Mouse (Mus musculus): ENCODE results near the gene Gm7879.
"Not testable (repeated sequence)": the region's sequence is repeated elsewhere in the genome, so short reads cannot be mapped to it uniquely, and the experiment has no call there.

Gene Gm7879

GRCm38 (mm10) chr5:43912844-43913243 lies at the start of gene Gm7879:
Gm7879 (plus strand) TSS chr5:43913144.
- DNase-seq (ENCODE audit: low read depth) = not testable (repeated sequence)

- no peak for DNase-seq (ENCODE audit: low read depth)
Measured at GRCm38 (mm10) chr5:43863642-43864041, 49.3 kb upstream of the Gm7879 start.

DNA sequence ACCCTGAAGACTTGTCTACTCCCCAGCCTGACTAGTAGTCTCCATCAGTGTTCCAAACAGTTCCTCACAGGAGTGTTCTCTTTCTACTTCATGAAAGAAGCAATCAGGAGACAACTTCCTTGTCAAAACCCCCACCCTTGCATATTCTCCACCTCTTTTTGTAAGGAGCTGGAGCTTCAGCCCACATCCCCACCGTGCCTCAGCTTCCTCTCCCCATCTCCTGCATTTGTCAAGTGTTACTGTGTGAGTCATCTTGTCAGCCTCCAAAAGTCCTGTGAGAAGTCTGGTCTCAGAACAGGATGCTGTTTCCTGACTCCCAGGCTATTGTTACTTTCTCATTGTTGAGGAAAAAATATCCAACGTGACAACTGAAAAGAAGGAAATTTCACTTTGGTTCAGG lies 47.6 kb upstream of the Gm7879 start:
- DNase-seq (ENCODE audit: low read depth) = no peak

- no peak for DNase-seq (ENCODE audit: low read depth)
Measured at GRCm38 (mm10) chr5:43868253-43868652, 44.7 kb upstream of the Gm7879 start, which contains the start of gene Cd38. Cd38 (plus strand) TSS chr5:43868553.

GRCm38 (mm10) chr5:43868711-43869600 lies 44.0 kb upstream of the Gm7879 start:
- DNase-seq (ENCODE audit: low read depth) = no peak

DNA sequence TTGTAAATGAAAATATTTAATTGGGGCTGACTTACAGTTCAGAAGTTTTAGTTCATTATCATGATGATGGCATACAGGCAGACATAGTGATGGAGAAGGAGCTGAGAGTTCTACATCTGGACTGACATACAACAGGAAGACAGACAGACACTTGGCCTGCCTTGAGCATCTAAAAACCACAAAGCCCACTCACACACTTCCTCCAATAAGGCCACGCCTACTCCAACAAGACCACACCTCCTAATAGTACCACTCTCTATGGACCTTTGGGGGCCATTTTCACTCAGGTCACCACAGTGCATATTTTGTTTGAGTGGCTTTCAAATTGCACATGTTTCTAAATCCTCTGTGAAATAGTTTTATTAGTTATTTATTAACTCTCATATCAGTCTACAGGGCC lies 41.1 kb upstream of the Gm7879 start:
- DNase-seq (ENCODE audit: low read depth) = no peak

DNA sequence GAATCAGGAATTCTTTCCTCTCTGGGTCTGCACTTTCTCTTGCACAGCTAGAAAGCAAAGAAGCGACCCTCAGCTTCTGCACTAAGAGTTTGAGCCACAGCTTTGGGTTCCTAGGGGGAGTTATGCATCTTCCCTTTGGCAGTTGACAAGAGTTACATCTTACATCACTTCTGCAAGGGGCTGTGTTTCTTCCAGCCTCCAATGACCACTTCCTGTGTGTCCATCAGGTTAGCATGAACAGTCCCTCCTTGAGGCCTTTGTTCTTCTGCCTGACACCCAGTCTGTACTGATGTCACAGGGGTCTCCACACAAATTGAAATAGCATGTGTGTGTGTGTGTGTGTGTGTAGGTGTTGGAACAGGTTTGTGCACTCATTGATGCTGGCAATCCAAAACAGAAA lies 40.3 kb upstream of the Gm7879 start:
- no peak for DNase-seq (ENCODE audit: low read depth)

DNA sequence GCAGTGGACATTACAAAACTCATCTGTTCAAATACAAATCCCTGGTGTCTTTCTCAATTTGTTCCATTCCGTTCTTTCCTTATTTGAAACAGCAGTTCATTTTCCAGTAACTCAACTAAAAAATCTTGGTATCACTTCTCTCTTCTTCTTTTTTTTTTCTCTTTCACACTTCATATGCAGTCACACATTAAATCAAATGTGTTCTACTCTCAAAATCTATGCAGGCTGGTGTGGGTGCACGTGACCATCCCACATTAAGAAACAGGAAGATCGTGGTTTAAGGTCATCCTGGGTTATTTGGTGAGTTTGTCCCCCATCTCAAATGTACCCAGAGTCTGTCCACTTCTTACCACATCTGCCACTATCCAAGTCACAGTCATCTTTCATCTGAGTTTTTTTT lies 30.9 kb upstream of the Gm7879 start:
- no peak for DNase-seq (ENCODE audit: low read depth)

GRCm38 (mm10) chr5:43885060-43885820 lies 27.7 kb upstream of the Gm7879 start:
- DNase-seq (ENCODE audit: low read depth) = no peak

- no peak for DNase-seq (ENCODE audit: low read depth)
Measured at GRCm38 (mm10) chr5:43892386-43892785, 20.6 kb upstream of the Gm7879 start.

- DNase-seq (ENCODE audit: low read depth) = peak; percentile 22
Measured at GRCm38 (mm10) chr5:43894113-43894512, 18.8 kb upstream of the Gm7879 start.

GRCm38 (mm10) chr5:43895931-43896330 lies 17.0 kb upstream of the Gm7879 start:
- no peak for DNase-seq (ENCODE audit: low read depth)

DNA sequence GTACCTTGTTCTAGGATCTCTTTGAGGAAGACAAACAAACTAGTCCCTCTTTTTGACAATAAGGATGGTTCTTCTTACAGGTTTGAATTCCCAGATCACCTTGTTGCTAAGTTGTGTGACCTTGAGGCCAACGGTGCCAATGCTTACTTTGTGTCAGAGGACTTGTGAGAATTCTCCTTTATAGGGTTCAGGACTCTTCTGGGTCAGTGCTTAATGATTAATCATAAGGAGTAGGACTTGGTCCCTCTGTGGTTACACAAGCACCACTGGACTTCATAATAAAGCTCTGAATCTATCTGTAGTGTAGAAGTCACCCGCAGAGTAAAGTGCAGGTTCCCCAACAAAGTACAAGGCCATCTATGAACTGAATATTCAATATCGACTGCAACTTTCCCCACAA lies 8.3 kb upstream of the Gm7879 start:
- DNase-seq (ENCODE audit: low read depth) = no peak

DNA sequence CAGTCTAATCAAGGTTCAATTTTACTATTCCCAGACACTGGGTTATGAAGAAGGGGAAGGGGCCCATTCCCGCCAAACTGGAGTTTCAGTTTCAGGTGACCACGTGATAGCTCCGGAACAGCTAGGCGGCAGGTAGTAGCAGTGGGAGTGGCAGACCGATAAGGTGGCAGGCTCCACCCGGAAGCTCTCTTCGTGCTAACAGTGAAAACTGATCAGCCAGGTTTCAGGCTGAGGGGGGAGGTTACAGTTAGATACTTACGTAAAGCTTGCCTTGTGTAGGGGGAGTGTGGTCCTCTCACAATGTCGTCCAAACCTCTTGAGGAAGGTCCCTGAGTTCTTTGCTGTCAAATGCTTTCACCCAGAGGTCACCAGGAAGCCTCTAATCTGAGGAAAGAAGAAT lies 3.7 kb upstream of the Gm7879 start:
- DNase-seq (ENCODE audit: low read depth) = no peak

GRCm38 (mm10) chr5:43910006-43910405 lies 2.9 kb upstream of the Gm7879 start:
- no peak for DNase-seq (ENCODE audit: low read depth)

GRCm38 (mm10) chr5:43915261-43915886 lies 2.4 kb downstream of the Gm7879 start:
- DNase-seq (ENCODE audit: low read depth) = no peak

DNA sequence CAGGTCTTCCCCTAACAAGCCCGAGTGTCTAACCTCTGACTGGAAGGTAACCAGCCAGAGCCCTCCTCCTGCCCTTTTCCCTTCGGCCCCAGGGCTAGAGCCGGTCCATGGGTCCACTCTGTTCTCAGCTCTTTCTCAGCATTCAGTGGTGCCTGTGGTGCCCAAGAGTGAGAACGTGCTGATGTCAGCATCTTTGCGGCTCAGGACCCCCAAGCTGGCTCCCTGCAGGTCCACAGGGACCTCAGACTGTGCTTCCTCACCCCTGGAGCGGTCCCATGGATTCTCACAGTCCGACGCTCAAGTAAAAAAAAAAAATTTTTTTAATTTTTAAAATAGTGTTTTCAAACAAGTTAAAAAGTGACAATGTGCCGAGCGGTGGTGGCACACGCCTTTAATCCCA lies 8.9 kb downstream of the Gm7879 start:
- no peak for DNase-seq (ENCODE audit: low read depth)

GRCm38 (mm10) chr5:43923933-43924332 lies 11.0 kb downstream of the Gm7879 start:
- no peak for DNase-seq (ENCODE audit: low read depth)

DNA sequence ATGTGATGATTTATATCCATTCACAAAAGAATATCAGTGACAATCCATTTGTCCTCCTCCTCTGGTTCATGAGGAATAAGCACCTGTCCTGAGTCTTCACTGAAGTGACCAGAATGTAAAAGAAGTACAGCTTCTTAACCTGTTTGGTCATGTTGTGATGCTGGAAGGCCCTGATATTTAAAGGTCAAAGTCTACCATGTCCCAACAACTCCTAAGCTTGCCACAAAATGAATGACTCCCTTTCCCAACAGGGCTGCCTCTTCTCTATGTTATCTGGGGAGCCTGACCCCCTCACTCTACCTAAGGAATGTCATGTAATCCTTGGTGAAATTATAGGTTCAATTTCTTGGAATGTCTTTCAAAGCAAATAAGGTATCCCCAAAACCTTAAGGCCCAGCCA lies 14.8 kb downstream of the Gm7879 start:
- no peak for DNase-seq (ENCODE audit: low read depth)

- DNase-seq (ENCODE audit: low read depth) = no peak
Measured at GRCm38 (mm10) chr5:43933269-43933668, 20.3 kb downstream of the Gm7879 start.

GRCm38 (mm10) chr5:43947330-43947977 lies 34.5 kb downstream of the Gm7879 start:
- DNase-seq (ENCODE audit: low read depth) = no peak

GRCm38 (mm10) chr5:43948111-43948743 lies 35.3 kb downstream of the Gm7879 start:
- DNase-seq (ENCODE audit: low read depth) = peak; percentile 38
